Mouse (Mus musculus) heart, adult 11 months (tissue): ENCODE data around the gene Dnph1.

Experiments
- DNase-seq: peaks from one replicate; pipeline ENCODE4 v3.0.0; 2022

Gene Dnph1

DNA sequence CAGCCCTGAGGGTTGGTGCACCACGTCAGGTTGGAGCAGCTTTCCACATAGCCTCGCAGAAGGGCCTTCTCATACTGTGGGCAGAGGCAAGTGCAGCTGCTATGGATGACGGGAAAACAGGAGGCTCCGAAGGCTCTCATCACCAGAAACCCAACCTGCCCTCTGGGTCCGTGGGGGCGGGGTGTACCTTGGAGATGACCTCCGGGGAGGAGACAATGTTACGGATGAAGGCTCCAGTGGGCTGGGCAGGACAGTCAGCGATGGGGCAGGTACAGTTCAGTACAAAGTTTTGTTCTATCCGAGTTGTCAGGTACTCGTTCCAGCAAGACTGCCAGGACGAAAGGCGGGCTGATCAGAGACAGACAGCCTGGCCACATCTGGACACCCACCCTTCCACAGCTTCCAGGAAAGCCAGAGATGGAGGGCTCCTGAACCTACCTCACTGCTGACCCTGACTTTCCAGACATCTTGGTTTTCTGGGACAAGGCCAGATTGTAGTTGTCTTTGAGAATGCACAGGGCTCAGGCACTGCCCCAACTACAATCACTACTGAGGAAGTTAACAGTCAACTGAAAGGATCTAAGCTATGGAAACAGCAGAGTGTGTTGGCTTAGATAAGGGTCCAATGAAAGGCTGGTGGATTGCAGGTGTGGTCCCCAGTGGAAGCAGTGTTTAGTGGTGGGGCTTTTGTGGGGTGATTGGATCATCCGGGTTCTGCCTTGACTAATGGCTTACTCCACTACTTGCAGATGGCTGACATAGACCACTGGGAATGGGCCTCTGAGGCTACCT, 7.5 kb downstream of the Dnph1 start:
- DNase-seq: no peak

DNA sequence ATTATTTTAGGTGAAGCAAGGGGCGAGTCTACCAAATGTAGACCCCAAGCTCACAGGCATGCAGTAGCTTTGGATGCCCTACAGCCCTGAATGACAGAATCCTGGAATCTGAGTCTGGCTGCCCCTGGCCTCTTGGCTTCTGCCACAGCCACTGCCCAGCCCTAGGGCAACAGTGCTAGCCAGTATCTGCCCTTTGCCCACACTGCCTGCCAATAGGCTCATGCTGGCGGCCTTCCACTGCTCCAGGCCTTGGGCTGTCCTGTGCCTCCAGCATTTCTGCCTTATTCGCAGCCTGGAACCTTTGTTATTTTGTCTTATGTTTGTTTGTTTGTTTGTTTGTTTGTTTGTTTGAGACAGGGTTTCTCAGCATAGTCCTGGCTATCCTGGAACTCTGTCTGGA, 9.1 kb downstream of the Dnph1 start:
- peak; percentile 93 for DNase-seq

DNA sequence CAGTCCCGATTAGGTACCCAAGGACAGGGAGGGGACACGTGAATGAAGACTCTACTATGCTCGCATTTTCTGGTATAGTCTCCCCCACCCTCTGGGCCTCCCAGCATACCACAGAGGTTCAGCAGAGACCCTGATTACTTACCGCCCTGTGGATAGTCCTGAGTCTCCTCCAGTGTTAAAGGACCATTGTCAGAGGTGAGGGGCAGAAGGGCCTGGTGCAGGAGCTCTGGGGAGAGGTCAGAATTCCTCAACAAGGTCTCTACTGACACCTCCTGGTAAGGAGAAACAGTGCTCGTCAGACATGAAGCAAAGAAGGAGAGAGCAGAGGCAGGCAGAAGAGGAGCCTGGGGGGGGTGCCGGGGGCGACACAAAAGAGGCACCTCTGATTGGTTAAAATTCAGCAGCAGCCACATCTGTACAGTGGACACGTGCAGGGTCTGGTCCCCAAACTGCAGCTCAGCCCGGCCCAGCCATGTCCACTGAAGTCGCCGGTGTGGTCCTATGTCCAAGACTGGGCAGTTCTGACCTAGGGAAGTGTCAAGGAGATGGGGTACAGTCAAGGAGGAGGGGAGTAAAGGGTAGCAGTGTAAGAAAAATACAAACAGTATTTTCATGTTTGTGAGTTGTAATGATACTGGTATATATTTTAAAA, 14.7 kb downstream of the Dnph1 start:
- DNase-seq: no peak

GRCm38 (mm10) chr17:46513329-46513728, 16.8 kb downstream of the Dnph1 start:
- DNase-seq: no peak

GRCm38 (mm10) chr17:46519971-46520370, 23.5 kb downstream of the Dnph1 start:
- no peak for DNase-seq

DNA sequence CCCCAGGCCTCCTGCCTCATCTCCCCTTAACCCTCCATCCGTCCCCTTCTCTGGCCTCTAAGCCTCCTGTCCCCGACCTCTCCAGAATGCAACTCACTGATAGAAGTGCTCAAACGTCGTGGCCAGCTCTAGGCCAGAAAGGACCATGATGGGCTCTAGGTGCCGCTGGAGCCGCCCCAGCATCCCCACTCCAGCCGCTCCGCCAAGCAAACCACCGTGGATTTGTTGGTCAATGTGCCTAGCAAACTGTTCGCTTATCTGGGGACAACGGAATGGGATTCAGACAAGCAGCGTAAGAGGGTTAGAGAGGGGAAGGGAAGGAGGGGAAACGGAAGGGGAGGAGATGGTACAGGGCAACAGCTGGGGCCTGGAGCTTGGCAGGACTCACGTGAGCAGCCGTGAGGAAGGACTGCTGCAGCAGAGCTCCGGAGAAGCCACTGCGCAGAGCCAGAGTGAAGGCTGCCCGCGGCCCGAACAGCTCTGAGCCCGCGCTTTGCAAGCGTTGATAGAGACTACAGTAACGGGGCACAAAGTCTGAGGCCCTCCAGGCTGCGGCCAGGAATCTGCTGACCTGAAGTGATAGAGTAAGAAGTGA, 24.0 kb downstream of the Dnph1 start:
- DNase-seq: peak; percentile 91

DNA sequence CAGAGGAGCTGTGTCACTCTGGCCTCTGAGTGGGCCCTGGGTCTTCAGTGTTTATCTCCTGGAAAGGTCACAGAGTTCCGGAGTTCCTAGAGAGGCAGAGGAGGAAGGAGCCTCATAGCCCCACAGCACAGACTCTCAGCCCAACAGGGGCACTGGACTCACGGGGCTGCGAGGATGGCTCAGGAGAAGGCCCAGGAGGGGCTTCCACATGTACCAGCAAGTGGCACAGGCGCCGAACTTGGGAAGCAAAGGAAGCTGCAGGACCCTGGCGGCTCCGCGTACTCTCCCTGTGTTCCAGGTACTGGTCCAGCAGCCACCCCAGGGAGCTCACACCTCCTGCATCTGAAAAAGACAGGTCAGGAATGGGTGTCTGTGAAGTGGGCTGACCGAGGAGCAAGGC, 24.7 kb downstream of the Dnph1 start:
- DNase-seq: no peak

DNA sequence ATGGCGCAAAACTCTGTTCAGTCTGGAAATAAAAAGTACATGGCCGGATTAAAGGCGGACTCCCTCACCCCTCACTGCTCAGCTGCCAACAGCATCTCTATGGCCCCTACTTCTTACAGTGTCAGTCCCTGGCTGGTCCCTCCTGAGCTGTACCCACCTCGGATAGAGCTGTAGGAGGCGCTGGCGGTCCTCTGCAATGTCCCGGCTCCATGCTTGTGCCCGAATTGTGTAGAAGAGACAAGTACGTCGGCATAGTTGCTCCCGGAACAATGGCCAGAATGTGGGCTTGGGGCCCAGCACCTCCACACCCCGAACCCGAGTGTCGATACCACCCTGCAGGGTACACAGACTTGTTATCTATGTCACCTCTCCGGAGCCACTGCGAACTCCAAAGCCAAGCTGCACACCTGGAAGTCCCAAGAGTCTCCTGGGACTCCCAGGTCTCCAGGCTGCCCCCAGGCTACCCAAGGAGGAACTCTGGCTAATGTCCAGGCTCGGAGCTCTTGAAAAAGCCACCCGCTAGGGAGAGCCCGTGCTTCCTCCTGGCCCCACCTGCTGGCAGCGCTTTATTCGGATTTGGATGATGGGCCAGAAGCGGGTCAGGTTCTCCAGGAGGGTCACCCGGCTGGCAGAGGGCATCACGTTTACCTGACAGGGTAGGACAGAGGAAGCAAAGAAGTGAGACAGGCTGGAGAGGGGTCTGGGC, 25.6 kb downstream of the Dnph1 start:
- DNase-seq: no peak

DNA sequence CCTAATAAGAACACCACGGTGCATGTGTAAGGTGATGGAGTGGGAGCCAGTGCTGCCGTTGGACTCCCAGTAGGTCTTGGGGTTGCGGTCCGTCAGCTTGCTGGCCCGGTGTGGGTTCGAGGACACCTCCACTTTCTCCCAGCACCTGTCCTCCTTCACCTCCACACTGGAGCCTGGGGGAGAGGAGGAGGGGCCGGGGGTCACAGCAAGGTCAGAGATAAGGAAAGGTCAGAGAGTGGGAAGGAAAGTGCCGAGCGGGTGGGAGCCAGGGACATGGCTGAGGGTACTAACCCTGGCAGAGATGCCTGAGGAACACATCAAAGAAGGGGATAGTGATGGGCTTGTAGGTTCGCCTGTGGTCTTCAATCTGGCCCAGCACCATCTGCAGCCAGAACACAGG, 28.6 kb downstream of the Dnph1 start:
- DNase-seq: peak; percentile 88

GRCm38 (mm10) chr17:46525579-46526307, 29.2 kb downstream of the Dnph1 start:
- DNase-seq: peak; percentile 95

DNA sequence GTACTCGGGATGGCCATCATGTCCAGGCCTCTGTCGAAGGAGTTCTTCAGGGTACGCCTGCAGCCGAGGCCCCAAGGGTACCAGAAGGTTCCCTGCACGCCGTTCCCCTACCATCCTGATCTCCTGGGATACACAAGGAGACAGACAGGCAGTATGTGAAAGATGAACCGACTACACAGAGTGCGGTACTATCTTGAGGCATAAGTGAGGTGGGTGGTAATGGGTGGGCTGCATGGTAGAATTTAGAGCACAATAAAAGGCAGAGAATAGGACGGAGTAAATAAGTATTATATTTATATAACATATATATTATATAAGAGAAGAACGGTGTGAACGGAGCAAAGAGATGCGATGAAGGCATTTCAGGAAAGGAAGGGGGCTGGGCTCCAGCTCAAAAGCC, 47.1 kb downstream of the Dnph1 start:
- DNase-seq: no peak

DNA sequence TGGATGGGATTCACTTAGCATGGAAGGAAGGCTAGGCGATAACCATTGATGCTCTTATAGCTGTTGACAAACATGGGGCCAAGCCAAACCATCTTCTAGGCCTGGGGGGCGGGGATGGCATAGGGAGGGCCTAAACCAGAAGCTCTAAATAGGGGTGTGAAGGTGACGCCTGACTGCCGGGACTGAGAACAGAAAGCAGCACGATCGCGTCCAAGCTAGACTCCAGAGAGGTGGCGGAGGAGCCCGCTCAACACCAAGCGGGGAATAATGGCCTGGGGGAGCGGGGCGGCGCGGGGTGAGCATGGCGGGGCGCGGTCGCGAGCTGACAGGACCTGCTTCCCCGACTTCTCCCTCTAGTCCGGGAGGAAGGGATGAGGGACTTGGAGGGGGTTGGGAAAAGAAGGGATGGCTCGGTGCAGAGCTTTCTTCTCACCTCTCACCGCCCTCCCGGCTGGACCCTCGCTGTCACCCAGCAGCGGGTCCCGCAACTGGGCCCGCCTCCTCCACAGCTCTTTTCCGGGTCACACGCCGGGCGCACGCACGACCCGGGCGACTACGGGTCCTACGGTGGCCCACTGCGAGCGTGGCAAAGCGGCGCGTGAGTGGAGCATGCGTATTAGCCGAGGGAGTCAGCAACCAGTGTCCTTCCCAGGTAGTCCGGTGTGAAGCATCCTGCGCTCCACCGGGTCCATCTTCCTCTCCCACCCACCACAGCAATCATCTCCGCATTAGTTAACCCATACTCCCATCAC, 49.5 kb downstream of the Dnph1 start, which contains the start of gene Cul9:
Gene Cul9, minus strand, starts transcription at position 576 of the 752 bp plus-strand sequence.
- DNase-seq: peak; percentile 99

DNA sequence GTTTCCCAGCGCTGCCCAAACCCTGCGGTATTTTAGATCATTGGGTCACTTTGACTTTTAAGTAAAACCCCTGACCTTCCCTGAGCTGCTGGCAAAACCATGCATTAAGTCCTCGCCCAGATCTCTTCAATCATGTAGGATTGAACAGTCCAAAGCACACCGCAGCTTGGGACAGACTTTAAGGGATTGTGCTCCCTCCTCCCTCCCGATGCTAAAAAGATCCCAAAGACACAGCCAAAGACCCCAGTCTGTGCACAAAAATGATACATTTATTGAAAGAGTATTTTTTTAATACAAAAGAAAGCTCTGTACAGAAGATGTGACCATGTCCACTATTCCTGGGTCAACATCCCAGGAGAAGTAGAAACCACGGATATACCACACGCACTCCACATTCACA, 50.1 kb downstream of the Dnph1 start:
- no peak for DNase-seq

DNA sequence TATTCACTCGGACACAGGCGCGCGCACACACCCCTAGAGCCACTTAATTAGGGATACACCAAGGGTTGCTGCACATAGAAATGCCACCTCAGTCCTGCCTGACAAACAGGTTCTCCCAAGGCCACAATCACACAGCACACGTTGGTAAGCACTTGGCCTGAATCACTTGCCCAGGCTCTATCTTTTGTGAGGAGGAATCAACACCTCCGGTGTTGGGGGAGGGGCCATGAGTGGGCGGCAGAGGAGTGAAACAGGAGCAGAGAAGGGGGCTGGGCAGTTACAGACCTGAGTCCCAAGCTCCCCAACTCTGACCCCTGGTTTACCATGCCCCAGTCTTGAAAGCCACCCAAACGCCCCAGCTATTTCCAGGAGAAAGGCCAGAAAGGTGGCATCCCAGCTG, 50.5 kb downstream of the Dnph1 start:
- peak; percentile 90 for DNase-seq

- peak; percentile 89 for DNase-seq
These were observed 51.4 kb downstream of the Dnph1 start for GRCm38 (mm10) chr17:46547923-46548322.

DNA sequence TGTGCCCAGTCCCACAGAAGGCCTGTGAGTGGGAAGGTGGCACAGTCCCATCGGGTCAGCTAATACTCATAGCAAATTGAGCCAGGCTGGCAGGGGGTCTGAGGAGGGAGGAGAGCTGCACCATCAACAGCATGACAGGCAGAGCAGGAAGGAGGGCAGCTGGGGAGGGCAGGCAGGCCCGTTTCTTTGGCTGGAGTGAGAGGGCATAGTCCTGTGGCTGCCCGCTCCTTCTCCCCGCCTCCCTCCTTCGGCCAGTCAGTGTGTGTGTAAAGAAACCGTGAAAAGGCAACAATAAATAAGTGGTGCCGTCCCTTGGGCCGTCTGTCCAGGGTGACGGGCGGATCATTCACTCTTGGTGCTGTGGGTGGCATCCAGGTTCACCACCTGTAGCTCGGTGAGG, 52.2 kb downstream of the Dnph1 start:
- DNase-seq: peak; percentile 90

- peak; percentile 89 for DNase-seq
These were observed 52.7 kb downstream of the Dnph1 start for GRCm38 (mm10) chr17:46549193-46549592.
